Mouse (Mus musculus) pancreas, adult 10 weeks (tissue): ENCODE data around the gene Grik5. TPM values are rescaled to one million over a fixed set of nuclear protein-coding genes. Genes with fewer than 3 reads are reported as not detected.

ENCODE experiments used
- polyA plus RNA-seq: library from polyadenylated mRNA; stranded (reverse); fragments of 350-450 nt; fragmentation: Illumina TruSeq; extraction: RNeasy Lipid Tissue Mini Kit (QIAGEN cat#74804); gene quantifications from one replicate; pipeline ENCODE4 v1.2.3, GENCODE M21; 2015; ENCODE audit warnings: low read depth, low replicate concordance; ENCODE audit not compliant: insufficient read depth

Gene Grik5
- polyA plus RNA-seq, result 6.6 TPM

GRCm38 (mm10) chr7:25071979-25072715 lies at the start of gene Grik5, which contains the start of gene Zfp574:
TSS of gene Grik5 (minus strand) at chr7:25072346.
TSS of gene Zfp574 (plus strand) at chr7:25072567.

GRCm38 (mm10) chr7:25005421-25006065 lies 66.6 kb downstream of the Grik5 start, which contains the start of gene Atp1a3:
TSS of gene Atp1a3 (minus strand) at chr7:25005958.

GRCm38 (mm10) chr7:24971972-24972893 lies 99.9 kb downstream of the Grik5 start, which contains the start of gene Rabac1:
TSS of gene Rabac1 (minus strand) at chr7:24972754.

Other genes with a start within 250 kb of the Grik5 start
- not detected for gene Gm9844, start 210.1 kb downstream of the Grik5 start, polyA plus RNA-seq
- gene Lypd4, start 202.4 kb downstream of the Grik5 start, polyA plus RNA-seq, result not detected
- gene Dmrtc2, start 202.3 kb downstream of the Grik5 start, polyA plus RNA-seq, result not detected
- gene Rps19, start 188.0 kb downstream of the Grik5 start, polyA plus RNA-seq, result 743 TPM
- gene Cd79a, start 175.0 kb downstream of the Grik5 start, polyA plus RNA-seq, result 1.7 TPM
- gene Arhgef1, start 169.4 kb downstream of the Grik5 start, polyA plus RNA-seq, result 39.0 TPM
- gene Gm4881, start 127.9 kb downstream of the Grik5 start, polyA plus RNA-seq, result not detected
- gene Rabac1, start 99.6 kb downstream of the Grik5 start, polyA plus RNA-seq, result 187 TPM
- 0.50 TPM for gene Atp1a3, start 66.4 kb downstream of the Grik5 start, polyA plus RNA-seq
- gene Zfp574, start 221 bp upstream of the Grik5 start, polyA plus RNA-seq, result 2.9 TPM
- gene Pou2f2, start 107.4 kb upstream of the Grik5 start, polyA plus RNA-seq, result 0.26 TPM
- 6.1 TPM for gene Dedd2, start 148.3 kb upstream of the Grik5 start, polyA plus RNA-seq
- gene Zfp526, start 149.1 kb upstream of the Grik5 start, polyA plus RNA-seq, result 1.8 TPM
- 17.3 TPM for gene Gsk3a, start 165.5 kb upstream of the Grik5 start, polyA plus RNA-seq
- 6.1 TPM for gene Erf, start 178.4 kb upstream of the Grik5 start, polyA plus RNA-seq
- gene Cic, start 195.4 kb upstream of the Grik5 start, polyA plus RNA-seq, result 36.6 TPM
- gene Pafah1b3, start 225.6 kb upstream of the Grik5 start, polyA plus RNA-seq, result 6.7 TPM
- gene Prr19, start 229.1 kb upstream of the Grik5 start, polyA plus RNA-seq, result not detected
- gene Tmem145, start 233.8 kb upstream of the Grik5 start, polyA plus RNA-seq, result 0.72 TPM
- gene Megf8, start 244.8 kb upstream of the Grik5 start, polyA plus RNA-seq, result 9.3 TPM